Mouse (Mus musculus) c-Kit-positive CD71-positive TER-119-positive erythroid progenitor cells, embryonic 14.5 days (primary cell): ENCODE measurements around the gene Clps.

Experiments used
- DNase-seq: peaks from one replicate; pipeline ENCODE4 v3.0.0-alpha.2; 2013; ENCODE audit warnings: low spot score

Clps gene

GRCm38 (mm10) chr17:28553040-28553793, 7.3 kb downstream of the Clps start:
- DNase-seq = no peak

DNA sequence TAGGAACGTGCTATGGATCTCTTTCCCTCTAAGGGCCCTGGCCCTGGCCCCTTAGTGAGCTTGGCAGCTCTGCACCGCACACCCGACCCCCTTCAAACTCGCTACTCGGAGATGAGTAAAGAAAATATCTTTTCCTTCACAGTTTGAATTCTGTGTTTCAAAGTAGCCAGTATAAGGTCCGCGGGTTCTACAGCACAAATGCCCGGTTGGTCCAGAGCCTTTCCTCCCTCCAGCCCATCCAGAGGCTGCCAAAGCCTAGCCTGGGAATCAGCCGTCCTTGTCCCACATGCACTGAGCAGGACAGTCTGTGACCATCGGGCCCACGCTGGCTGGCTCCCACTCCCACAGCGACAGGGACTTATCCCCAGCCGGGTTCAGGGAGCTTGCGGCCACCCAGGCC, 11.5 kb downstream of the Clps start, which contains the start of gene Clpsl2:
Clpsl2 (plus strand) TSS at position 301 of the 400 bp plus-strand sequence.
- DNase-seq = no peak

- no peak for DNase-seq
Observed at GRCm38 (mm10) chr17:28548550-28548949, 12.0 kb downstream of the Clps start.

- DNase-seq = no peak
Observed at GRCm38 (mm10) chr17:28546925-28547324, 13.6 kb downstream of the Clps start.

- no peak for DNase-seq
Observed at GRCm38 (mm10) chr17:28537881-28538280, 22.7 kb downstream of the Clps start.

GRCm38 (mm10) chr17:28533327-28533726, 27.2 kb downstream of the Clps start:
- DNase-seq = no peak

- DNase-seq = no peak
Observed at GRCm38 (mm10) chr17:28532557-28532956, 28.0 kb downstream of the Clps start.

DNA sequence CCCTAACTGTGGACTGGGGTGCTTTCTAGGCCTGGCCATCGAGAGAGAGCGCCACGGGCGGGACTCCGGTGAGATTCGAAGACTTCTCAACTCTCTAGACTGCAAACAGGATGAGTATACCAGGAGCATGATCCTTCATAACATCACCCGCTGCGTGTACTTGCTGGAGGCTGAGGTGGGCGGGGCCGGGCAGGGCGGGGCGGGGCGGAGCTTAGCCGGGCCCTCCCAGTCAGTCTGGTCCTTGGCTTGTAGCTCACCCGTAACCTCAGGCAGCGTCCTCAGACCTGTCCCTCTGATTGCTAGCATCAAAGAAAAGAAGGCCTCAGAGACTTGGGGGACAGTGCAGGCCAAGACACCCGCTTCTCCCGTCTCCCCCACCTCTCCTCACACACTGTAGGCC, 28.6 kb downstream of the Clps start:
- no peak for DNase-seq

GRCm38 (mm10) chr17:28530506-28530905, 30.1 kb downstream of the Clps start, which contains the start of gene Armc12:
Armc12 (plus strand) TSS chr17:28530806.
- no peak for DNase-seq

- no peak for DNase-seq
Observed at GRCm38 (mm10) chr17:28529116-28529515, 31.4 kb downstream of the Clps start.

GRCm38 (mm10) chr17:28528043-28528351, 32.6 kb downstream of the Clps start:
- DNase-seq = peak; percentile 60

DNA sequence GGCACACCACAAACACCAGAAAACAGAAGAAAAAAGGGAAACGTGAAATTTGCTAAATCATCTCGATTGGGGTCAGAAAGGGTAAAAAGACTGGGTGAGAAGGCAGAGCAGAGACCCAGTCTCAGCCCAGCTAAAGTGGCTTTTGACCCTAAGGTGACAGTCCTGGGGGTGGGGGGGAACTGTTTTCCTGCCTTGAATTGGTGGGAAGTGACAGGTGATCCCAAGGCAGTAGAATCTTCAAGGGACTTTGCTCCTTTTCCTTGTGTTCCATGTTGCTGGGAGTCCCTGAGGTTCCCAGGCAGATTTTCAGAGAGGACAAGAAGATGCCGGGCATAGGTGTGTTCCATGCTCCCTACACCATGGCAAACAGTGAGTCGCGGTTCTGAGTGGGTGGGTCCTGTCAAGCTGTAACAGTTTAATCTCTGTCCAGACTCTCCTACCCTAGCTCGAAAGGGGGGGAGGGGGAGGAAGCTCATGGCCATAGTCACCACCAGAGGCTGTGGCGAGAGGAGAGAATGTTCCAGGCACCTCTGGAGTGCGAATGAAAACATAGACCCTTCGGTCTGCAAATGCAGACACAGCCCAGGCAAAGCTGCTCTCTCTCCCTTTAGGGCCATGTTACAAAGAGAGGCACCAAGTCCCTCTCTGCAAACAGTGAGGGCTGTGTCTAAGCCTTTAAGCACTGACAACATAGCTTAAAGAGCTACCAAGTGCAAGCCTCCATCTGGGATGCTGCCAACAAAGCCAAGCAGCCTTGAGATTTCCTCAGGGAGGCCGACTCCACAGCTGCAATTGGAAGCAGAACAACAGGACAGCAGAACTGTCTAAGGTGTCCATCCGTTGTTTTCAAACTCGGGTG, 33.2 kb downstream of the Clps start:
- no peak for DNase-seq

DNA sequence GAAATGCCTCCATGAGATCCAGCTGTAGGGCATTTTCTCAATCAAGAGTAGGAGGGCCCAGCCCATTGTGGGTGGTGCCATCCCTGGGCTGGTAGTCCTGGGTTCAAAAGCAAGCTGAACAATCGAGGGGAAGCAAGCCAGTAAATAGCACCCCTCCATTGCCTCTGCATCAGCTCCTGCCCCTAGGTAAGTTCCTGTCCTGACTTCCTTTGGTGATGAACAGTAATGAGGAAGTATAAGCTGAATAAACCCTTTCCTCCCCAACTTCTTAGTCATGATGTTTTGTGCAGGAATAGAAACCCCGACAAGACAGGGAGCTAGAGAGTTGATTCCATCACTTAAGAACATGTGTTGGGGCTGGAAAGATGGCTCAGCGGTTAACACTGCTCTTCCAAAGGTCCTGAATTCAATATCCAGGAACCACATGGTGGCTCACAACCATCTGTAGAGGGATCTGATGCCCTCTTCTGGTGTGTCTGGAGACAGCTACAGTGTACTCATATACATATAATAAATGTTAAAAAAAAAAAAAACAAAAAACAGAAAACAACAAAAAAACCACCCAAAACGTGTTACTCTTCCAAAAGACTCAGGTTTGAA, 35.6 kb downstream of the Clps start:
- DNase-seq = no peak

- DNase-seq = no peak
Observed at GRCm38 (mm10) chr17:28524009-28524695, 36.4 kb downstream of the Clps start.

DNA sequence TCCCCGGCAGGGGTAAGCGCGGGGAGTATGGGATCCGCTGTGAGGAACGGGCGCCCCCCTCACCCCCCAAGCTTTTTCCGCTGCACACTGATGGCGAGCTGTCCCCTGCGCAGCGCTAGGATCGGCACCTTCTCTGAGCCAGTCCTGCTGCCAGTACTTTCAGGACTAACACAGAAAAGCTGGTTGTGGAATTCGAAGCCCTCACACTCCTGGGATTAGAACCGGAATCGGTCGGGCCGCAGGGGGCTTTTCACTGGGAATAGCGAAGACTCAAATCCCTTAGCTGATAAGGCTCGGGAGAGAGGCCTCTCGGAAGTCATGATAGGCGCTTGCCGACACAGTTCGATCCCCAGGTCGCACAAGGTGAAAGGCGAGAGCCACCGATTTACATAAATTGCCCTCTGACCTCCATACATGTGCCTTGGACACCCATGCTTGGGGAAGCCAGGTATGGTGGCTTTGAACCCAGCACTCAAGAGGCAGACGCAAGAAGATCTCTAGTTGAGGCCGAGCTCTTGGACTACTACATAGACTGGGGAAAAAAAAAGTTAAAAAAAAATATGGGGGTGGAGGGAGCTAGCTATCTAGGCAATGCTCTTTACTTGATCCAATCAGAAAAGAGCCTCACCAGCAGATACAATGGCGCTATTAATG, 37.1 kb downstream of the Clps start:
- DNase-seq = no peak

DNA sequence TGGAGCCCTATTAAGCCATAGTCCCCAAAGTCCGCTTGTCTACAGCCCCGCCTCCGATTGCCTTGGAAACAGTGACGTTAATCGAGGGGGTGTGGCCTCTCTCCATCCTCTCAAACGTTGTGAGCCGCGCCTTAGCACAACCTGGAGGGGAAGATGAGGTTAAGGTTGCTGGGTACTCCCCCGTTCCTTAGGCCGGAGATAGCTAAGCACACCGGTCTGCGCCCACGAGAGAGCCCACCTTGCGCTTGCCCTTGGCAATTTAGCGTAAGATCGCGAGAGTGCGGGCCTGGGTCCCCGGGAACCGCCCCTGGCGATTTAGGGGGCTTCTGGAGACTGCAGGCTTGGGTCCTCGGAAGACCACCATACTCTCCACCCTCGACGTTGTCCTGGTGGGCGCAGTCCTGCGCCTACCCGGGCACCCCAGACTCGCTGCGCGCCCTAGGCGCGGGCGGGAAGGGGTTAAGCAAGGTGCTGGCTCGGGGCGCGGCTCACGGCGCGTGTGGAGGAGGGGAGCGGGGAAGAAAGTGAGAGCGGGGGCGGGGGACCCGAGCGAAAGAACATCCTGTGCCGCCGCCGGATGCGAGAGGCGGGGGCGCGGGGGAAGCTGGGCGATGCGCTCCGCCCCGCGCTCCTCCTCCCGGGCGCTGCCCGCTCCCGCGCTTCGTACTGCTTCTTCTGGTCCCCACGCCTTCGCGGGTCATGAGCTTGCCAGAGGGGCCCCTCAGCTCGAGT, 37.8 kb downstream of the Clps start:
- DNase-seq = peak; percentile 45

DNA sequence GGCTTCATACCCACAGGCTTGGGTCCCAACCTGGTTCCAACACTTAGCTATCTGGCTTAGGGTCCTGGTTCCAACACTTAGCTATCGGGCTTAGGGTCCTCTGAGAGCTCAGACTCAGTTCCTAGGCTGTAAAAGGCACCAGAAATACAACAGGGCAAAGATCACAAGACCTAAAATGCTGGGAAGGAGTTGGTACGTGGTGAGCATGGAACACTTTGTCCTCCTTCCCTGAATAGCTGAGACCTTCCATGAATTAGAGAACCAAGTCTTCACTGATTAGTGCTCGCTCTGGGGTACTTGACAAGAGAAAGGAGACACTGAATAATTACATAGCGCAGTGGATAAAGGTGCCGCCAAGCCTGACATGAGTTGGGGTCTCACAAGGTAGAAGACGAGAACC, 38.6 kb downstream of the Clps start:
- no peak for DNase-seq

DNA sequence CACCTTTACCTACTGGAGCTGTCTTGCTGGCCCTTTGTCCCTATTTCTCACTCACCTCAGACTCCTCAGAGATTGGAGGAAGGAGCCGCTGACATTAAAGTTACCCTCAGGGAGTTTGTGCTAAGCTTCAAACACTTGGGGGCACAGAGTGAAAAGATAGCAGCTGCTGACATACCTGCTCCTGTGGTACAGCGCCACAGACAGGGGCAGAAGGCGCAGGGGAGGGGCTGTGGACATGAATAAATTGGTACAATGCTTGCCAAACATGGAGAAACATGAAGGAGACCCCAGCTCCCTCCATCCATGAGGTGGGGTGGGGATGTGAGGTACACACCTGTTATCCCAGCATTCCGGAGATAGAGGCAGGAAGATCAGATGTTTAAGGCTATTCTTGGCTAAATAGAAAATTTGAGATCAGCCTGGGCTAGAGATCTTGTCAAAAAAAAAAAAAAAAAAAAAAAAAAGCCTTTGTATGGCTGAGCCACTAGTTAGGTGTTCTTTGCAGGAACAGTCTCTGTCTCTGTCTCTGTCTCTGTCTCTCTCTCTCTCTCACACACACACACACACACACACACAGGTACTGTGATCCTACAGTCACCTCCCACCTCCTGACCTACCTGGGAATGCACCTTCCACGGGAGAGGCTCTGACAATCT, 39.4 kb downstream of the Clps start:
- no peak for DNase-seq

DNA sequence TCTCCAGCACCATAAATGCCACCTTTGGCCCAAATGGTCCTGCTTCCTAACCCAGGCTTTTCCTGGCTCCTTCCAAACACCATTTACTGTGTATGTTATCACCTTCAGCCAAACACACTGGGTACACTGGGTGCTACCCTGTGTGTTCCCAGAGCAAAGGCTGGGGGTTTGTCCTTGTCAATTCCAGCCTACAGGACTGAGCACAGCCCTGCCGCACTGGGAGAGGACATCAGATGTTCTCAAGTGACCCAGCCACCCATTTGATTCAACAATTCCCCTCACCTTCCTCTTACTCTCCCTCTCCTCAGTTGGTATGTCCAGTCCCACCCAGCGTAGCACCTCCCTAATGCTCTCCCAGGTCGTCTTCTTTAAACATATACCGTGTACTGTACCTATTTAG, 40.0 kb downstream of the Clps start:
- DNase-seq = no peak

DNA sequence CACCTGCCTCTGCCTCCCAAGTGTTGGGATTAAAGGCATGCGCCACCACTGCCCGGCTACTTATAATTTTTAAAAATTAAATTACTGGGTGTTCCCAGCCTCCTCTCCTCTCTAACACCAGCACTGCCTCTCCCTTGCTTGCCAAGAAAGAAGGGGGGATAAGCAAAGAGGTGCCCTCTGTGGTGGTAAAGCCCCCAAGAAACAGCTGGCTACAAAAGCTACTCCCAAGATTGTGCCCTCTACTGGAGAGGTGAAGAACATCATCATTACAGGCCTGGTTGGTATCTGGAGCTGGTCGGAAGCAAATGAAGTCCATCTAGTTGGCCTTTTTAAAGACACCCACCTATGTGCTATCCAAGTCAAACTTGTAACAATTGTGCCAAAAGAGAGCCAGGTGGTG, 40.7 kb downstream of the Clps start:
- no peak for DNase-seq
